Mouse (Mus musculus): Measurements from ENCODE around the gene Gm3248.
"Not testable (repeated sequence)": the region's sequence is repeated elsewhere in the genome, so short reads cannot be mapped to it uniquely, and the experiment has no call there.

DNA sequence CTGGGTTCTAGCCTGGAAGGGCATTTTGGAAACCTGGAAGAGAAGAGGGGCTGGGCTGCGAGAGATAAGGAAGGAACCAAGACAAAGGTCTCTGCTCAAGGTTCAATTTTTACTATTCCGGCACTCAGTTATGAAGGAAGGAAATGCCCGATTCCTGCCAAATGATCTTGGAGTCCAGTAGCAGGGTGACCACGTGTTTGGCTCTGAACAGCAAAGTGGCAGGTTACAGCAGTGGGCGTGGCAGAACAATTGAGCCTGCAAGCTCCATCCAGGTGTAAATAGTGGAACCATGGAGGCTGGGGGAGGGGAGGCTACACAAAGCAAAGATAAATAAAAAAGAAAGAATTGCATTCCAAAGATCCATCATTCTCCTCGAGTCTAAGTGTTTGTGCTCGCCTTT is 38.3 kb downstream of the Gm3248 start:
- not testable (repeated sequence) for TF ChIP-seq CTCF, POLR2A (IDR thresholded peaks at IDR 0.05; ENCODE audit: extremely low read depth, insufficient read depth, low read length)

All from cortical plate, adult 2 months (tissue).